In genomic region chr1:165734840-165735239, GRCm38 (mm10) we compare ENCODE assay signal across 20 mouse cellular contexts. TPM values are rescaled to one million over a fixed set of nuclear protein-coding genes. Genes with fewer than 3 reads are reported as not detected.
"Had no signal": no experiment of that assay in that cellular context is flagged by ENCODE, and none has a peak within 500 bp of the region (broad histone marks: within the 10 kb centered on the region; RNA-seq: fewer than 3 reads in every experiment).

No protein-coding gene starts in this region.

- ATAC-seq: hindbrain, embryonic 16.5 days; inflammation-experienced regulatory T-cells, adult 6 months; intestine, embryonic 15.5 days; intestine, postnatal 0 days had no signal

- DNase-seq: gastrocnemius, adult 2 months; gastrocnemius, postnatal 10 days; gastrocnemius, postnatal 36 days; heart, adult 2 months; heart, postnatal 14 days; heart, postnatal 36 days; kidney, adult 18-20 months; kidney, adult 8-10 months; kidney, postnatal 10 days; kidney, postnatal 25 days; kidney, postnatal 4 days; liver had no signal

RNA-seq across cellular contexts. Expression of gene Cd247, which starts 53.6 kb away (rescaled TPM):
- total RNA-seq: layer of hippocampus, adult 2 months; layer of hippocampus, postnatal 25 days; left cerebral cortex, adult 2 months; left cerebral cortex, postnatal 14 days had no signal
